Mouse (Mus musculus): ENCODE results near the gene Satb1.

The Satb1 gene

DNA sequence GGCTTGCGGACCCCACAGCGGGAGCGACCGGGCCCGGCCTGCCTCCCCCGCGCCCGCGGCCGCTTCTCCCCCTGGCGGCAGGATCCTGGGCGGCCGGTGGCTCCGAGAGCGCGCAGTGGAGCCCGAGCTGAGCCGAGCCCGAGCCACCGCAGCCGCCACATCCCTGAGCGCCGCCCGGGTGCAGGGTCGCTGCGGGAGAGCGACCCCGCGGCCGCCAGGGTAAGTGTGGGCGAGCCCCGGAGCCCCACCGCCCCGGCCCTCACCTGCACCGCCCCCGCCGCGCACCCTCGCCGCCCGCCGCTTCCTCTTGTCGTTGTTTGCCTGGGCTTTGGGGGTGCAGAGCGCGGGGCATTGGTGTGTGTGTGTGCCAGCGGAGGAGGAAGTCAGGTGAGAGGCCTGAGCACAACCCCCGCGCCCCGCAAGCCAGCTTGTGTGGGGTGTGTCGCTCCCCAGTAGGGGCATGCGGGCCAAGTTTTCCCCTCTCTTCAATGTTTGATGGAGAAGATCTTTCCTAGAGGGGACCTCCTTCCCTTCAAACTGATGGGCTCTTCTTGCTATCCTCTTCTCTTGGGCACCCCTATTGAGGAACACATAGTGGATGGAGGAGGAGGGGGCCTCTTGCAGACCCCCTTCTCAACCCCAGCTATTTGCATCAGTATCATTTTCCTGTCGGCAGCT is at the start of gene Satb1:
TSS of gene Satb1 (minus strand) at position 391 of the 678 bp plus-strand sequence.
- peak; percentile 29 to 43 for DNase-seq

DNA sequence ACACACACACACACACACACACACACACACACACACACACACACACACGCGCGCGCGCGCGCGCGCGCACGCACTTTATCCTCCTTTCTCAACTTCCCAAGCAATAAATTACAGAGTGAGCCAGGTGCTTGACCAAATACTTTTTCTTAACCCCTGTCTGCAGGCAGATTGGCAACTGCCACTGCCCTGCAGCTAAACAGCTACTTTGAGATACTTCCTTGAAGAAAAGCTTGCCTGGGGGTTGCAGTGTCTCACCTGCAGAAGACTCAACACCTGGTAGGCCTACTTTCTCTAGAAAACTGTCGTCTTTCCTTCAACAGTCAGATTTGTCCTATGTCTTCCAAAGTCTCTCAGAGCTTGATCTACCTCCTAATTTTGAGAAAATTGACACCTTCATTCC is 49.5 kb upstream of the Satb1 start:
- DNase-seq: no peak

DNA sequence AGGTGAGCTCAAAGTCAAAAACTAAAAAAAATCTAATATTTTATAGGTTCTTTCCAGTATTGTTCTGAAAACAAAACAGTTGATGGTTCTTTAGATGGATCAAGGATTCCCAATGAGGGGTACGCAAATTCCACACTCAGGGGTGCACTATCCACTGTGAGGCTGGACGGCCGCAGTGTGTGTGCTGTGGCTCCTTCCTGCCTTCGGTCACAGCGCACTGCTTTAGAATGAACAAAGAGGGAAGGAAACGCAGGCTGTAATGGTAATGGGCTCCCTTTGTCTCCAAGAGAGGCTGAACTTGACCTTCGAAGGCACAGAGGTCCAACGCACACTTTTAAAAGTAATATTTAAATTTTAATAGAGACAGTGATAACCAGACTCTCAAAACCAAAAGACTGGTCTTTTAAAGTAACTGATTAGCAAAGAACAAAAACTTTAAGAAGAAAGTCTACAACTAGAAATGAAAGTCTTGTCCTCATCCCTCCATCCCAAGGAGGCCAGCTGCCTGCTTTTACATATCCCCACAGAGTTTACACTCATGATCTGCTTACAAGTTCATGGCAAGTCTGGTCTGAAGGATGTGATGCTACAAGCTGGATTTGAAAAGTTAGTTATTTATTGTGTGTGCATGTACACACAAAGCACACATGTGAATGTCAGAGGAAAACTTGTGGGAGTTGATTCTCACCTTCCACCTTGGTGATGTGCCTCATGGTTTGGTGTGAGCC is 48.0 kb upstream of the Satb1 start:
- no peak for DNase-seq

DNA sequence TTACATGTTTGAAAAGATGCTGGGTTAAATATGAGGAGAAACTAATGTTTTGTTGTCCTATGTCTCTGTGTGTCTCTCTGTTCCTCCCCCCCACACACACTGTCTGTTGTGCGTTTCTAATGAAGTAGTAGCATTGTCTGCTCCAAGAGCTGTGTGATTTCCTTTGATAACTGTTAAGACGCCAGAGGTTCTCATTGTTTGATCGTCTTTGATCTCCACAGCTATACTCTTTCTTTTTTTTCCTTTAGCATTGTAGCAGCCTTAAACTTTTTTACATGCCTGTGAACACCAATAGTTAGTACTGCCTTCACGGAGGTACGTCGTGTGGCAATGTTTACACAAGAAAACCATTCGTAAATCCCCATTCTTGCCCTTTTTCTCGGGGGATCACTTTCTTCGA is 47.1 kb upstream of the Satb1 start:
- DNase-seq: no peak

DNA sequence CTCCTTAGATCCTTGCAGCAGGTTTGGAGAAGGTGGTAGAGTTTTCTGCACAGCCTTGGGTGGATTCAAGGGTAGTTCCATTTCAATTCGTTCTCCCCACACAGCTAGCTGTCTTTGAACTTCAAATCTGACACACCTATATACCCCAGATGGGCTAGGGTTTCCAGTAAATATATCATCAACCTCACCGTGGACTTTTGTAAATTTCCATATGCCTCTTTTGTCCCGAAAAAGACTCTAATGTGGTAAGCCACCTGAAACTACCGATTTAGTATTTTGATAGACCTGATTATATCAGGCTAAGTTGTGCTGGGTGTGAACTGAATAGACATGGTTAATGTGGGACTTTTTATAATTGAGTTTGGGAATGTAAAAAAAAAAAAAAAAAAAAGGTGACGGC is 46.6 kb upstream of the Satb1 start:
- no peak for DNase-seq

DNA sequence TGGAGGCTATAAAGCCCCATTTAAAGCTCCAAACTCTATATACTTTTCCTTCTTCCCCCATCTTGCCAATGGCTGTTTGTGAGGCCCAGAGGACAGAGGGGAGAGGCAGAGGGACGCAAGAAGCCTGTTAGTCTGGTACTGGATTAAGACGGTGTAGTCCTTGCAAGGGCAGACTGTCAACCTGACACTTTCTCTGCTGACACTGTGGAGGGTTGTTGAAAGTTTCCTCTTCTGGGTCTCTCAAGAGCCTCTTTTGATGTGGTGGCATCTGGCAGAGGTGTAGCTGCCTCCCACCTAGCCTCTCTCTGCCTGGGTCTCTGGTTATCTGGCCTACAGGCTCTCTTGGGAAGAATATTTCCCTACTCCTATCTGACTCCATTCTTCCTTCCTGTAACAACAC is 46.1 kb upstream of the Satb1 start:
- no peak for DNase-seq

DNA sequence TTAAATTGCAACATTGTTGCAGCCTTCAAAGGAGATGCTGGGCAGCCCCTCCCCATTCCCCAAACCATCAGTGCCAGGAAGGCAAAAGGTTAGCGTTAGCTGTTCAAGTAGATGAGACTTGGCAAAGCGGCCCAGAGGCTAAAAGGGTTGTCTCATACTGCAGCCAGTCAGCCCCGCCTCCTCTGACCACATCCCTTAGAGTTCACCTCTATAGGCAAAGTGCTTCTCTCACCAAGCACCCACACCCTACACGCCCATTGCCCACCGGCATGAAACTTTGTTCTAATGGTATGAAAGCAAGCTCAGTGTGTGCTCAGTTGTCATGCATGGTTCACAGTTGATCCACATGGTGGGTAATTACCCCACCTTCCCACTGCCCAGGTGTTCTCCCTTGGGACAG is 43.4 kb upstream of the Satb1 start:
- DNase-seq: peak in 1 of 2 experiments; percentile 4

DNA sequence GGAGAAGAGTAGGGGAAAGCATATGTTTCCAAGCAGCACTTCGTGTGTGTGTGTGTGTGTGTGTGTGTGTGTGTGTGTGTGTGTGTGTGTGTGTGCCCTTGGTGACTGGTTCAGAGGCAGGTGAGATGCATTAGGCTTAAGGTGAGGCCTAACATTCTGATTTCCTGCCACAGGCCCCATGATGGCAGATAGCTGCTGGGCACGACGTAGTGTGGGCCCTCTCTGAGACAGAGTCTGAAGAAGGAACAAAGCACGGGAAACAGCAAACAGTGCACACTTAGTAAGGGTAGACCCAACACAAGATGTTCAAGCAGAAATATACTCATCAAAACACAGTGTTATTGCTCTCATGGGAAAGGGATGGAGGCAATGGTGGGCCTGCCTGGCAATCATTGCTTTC is 24.5 kb upstream of the Satb1 start:
- no peak for DNase-seq

DNA sequence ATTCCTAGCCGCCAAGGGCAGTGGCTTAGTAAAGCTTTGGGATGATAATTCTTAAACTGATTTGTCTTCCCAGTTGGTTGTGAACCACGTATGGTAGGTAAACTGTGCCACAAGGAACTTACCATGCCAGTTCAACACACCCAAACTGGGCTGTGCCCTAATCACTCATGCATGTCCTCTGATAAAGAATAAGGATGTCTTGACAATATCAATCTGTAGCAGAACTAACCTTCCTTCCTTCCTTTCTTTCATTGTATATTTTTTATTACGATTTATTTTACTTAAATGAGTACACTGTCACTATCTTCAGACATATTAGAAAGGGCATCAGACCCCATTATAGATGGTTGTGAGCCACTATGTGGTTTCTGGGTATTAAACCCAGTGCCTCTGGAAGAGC is 23.2 kb upstream of the Satb1 start:
- no peak for DNase-seq

DNA sequence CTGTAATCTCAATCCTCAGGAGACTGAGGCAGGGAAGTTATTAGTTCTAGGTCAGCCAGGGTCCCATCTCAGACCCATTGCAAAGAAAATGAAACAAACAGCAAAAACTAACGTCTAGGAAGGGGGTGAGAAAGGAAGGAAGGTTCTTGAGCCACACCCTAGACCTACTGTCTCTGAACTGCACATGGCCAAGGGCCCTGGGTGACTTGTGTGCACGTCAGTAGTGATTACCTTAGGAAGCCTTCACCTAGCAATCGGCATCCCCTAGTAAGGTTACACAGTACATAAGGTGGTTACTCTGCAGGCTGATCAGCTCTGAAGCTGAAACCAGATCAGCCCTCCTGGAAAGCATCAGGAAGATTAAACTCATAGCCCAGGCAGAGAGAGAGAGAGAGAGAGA is 22.2 kb upstream of the Satb1 start:
- DNase-seq: no peak

DNA sequence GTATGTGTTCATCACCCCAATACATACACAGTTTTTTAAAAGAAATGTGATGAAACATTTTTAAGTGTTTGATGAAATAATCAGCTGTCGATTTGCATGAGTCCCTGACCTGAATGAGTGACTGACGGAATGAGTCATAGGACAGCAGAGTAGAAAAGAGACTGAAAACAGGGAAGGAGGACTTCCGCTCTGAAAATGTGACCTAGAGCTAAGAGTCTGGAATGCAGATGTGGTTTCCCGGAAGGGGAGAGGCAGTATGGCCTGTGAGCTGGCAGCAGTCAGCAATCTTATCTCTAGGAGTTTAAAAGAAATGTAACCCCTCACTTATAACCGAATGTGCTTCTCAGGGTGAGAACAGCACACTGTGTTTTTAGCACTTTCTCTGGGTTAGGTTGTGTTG is 20.9 kb upstream of the Satb1 start:
- no peak for DNase-seq

DNA sequence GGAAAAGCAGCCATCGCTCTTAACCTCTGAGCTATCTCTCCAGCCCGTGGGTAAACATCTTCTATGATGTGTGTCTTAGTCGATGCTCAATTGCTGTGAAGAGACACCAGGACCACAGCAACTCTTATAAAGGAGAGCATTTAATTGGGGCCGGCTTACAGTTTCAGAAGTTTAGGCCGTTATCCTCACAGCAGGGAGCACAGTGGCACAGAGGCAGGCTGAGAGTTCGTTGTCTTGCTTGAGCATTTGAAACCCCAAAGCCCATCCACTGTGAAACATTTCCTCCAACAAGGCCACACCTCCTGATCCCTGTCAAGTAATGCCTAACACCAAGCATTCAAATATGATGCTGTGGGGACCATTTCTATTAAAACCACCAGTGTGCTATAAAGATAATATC is 7.5 kb upstream of the Satb1 start:
- DNase-seq: no peak

DNA sequence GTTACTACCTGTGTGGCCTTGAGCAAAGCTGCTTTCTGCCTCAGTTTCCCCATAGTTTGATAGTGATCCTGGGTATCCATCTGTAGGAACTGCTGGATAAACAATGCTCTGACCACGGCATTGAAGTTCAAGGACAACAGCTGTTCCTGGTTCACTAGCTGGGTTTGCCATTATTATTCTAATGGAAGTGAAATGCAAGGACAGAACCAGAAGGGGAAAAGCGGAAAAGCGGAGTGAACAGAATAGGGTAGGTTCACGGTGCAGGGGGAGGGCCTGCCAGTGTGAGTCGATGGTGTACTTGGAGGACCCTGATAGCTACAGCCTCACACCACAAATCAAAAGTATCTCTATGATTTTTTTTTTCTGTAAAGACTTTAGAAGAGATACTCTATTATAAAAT is 6.4 kb upstream of the Satb1 start:
- DNase-seq: no peak

DNA sequence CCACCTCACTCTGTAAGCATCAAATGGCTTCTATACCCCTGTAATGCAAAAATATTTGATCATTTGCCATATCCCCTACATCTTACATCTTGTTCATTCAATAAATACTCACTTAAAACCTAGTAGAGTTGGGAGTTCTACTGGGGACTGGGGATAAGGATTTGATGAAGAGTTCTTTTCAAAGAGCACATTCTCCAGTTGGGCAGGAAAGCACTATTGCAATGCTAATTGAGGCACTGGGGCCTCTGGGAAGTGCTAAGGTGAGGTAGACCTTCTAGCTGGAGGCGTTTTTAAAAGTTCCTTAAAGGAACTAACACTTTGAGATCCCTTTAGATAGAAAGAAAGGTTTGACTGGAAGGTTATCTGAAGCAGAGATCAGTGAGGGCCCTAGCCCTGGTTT is 3.8 kb upstream of the Satb1 start:
- DNase-seq: no peak

DNA sequence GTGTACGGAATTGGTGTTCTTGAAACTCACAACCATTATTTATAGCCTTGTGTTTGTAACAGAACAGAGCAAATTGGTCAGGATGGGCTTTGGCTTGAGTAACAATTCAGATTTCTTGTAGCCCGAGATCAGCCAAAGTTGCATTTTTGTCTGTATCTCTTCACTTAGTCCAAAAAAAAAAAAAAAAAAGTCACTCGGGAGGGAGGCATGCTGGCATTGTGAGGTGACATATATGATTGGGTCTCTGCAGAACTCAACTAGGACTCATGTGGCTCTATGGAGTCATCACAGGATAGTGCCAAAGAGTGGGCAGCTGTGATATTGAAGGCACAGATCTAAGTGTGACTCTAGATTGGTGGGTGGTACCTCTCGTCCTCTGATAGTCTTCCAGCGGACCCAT is 3.2 kb upstream of the Satb1 start:
- no peak for DNase-seq

DNA sequence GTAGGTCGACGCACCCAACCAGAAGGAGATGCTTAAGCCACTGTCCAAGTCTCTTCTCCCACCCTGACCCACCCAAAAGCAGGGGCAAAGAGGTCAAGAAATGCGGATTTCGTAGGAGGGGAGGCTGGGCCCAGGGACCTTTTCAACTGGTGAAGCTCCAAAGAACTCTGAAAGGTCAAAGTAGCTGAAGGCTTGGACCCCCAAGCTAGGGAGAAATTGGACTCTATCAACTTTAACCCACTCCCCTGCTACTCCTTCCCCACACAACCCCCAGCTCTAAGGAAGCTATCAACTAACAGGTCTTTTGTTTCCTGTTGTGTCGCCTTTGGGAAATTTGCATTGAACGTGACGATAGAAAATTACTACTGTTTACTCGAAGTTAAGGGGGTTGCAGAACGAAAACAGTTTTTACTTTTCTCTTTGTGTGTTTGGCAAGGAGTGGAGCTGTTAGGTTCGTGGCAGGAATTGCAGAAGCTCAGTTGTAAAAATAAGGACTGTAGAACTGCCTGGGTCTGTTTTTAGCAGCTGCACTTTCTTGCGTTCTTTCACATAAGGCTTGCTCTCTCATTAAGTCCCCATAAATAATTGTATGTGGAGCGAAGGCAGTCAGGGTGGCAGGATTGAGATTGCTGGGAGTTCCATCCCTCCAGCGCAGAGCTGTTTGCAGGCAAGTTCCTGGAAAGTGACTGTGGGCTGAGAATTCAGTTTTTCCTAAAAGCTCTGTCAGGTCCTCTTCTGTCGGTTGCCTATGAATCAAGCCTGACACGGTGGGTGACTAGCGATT is 680 bp upstream of the Satb1 start:
- no peak for DNase-seq

DNA sequence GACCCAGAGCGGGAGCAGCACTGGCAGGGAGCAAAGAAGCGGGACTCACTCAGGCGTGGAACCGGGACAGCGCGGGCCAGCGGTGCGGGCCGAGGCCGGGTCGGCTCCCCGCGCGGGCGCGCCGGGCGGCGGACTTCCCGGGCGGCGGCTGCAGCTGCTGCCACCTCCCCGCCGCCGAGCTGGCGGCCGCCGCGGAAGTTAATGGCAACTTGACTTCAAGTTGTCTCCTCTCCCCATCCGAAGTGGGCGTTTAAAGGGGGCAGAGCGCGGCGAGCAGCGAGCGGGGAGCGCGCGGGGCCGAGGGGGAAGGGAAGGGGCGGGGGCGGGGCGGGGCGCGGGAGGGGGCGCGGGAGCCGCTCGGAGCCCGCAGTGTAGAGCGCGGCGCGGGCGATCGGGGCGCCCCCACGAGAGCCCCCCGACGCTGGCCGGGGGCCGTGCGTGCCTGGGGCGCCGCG is 642 bp downstream of the Satb1 start:
- peak; percentile 18 to 32 for DNase-seq

DNA sequence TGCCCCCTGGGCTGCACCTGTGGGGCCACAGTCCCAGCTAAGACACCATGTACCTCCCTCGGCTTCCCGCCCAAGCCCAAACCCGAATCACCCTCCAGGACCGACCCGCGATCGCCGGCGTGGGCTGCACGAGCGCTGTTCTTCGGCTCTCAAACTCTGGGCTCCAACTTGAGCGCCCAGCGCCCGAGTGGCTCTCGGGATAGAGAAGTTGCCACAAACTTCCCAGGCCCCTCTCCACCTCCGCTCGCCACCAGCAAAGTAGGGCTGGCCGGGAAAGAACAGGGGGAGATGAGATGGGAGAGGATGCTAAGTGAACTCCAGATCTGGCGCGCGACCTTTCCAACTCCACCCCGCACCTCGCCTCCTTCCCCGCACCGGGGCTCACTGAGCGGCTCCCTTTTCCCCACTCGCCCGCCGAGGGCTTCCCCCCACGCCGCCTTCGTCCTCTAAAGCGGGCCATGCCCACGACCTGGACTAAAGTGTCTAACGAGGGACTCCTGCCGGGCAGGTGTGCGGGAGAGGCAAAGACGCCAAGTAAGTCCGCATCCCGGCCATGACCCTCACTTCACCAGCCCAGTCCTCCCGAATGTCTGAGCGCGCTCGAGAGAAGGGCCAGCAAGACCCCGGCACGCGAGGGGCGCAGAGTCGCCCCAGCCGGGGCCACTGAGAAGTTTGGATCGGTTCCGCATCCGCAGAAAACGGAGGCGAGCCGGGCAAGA is 1.2 kb downstream of the Satb1 start:
- no peak for DNase-seq

DNA sequence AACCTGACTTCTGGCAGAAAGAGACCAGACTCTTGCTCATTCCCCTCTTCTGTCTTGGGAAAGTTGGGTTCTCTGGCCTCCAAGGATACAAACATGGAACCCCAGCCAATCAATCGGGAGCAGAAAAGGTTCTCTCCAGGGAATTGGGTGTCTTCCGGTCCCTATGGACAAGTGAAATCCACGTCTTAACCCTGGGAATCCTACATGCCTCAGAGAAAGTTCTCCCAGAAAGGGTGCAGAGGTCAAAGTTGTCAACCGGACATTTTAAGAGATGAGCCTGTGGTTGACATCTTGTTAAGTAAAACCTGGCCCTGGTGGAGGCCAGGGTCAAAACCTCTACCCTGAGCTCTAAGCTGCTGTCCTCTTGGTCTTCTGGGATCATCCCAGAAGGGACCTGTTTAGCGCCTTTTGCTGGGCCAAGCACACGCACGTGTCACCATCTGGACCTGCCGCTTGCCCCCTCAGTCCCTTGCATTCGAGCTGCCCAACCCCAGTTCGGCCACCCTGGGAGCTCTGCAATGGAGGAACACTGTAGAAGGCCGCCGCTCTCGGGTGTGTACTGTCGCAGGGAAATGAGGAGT is 1.9 kb downstream of the Satb1 start:
- no peak for DNase-seq

DNA sequence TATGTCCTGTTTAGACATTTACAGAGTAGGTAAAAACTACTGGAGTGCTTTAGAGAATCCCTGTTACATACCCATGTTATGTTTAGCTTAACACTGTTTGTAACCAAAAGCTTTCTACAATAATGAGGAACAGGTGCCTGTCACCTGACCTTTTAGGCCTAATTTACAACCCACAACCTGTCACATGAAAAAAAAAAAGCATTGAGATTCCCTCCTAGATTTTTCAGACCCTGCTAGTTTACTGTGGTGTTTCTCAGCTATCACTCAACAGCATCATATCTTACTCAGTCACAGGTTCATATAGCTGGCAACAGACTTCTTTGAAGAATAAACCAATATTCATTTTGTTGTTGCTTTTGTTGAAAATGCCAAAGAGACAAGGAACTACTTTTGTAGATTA is 3.7 kb downstream of the Satb1 start:
- DNase-seq: no peak

DNA sequence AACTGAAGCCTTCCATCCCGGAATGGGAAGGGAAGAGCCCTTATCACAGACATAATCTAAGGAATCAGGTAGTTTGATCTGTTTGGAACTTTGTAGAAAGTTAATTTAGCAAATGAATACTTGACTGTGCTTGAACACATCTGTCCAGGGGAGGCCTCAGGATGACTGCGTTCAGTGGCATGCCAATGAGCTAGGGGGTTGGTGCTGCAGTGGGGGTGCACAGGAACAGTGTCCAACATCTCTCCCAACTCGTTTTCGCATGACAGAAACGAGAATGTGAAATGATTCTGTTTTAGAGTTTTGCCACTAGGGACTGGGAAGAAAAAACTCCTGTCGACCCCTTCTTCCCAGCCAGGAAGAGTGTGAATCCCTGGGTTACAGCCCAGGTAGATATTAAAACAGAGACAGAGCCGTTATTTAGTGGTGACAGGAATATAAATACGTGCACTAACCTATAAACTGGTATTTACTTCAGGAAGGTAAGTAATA is 5.1 kb downstream of the Satb1 start:
- DNase-seq: no peak

DNA sequence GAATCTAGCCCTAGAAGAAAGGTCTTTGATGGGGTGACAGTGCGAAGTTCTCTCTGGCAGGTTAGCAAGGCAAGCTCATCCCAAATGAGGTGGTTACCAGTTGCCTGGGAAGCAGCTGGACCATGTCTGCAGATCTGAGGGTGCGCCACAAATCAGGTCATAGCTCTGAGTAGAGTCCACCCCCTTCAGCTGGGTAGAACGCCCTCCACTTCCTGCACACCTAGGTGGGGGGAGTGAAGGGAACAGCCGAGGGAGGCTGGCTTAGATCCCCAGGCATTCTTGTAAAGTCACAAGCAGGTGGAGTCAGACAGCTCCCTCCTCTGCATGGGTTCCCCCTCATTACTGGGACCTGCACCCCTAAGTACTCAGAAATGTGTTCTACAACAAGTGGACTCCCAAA is 6.6 kb downstream of the Satb1 start:
- DNase-seq: no peak

DNA sequence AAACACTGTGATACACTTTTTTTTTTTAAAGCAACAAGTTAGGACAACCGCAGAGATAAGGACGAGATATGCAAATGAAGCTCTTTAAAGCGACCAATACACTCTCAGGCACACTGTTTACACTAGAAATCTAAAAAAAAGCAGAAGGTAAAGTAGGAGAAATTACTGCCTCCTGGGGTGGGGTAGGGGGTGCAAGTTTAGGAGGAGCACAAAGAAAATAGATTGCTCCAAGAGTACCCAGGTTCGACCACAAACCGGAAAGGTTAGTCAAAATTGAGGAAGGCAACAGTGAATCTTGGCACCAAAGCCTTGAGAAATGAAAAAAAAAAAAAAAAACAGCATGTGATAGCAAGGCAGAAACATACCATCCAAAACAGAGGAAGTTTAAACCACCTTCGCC is 18.8 kb downstream of the Satb1 start:
- no peak for DNase-seq

All from lung, adult 18-20 months (tissue).